Mouse (Mus musculus) urinary bladder, postnatal 0 days (tissue): Measurements from ENCODE around the gene Mcam. TPM values are rescaled to one million over a fixed set of nuclear protein-coding genes. Genes with fewer than 3 reads are reported as not detected.

ENCODE experiments used
- polyA plus RNA-seq: library from polyadenylated mRNA; unstranded; fragments of >200 nt; fragmentation: Nextera tagmentation; extraction: Ambion mirVana; gene quantifications from 2 replicates; pipeline ENCODE4 v1.2.1, GENCODE M21; 2015

Gene Mcam
- polyA plus RNA-seq = 88.6 and 96.6 TPM in 2 replicates

DNA sequence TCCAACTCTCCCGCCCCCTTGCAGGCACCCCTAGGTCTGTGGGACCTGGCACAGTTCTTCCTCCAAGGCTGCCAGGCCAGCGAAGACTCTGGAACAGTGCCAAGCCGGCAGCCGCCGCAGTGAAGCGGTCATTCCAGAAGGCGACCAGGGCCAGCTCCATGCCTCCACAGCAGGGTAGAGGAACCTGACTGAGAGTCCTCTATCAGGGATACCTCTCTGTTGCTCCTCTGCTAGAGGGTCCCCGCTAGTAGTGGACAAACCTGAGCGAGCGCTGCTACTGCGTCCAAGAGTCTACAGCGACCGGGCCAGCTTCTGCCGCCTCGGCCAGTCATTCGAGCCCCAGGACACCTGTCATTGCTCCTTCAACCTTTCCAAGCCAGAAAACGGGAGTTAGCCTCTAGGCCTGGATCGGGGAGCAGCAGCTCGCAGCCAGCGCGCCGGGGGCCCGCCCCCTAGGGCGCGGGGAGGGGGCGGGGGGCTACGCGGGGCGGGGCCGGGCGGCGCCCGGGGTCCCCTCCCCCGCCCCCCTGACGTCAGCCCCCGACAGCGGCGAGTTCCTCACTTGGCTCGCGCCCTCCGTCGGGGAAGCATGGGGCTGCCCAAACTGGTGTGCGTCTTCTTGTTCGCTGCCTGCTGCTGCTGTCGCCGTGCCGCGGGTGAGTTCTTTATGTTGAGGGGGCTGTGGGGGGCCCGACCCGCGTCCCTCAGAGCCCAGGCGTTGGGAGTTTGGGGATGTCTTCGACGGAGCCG, at the start of gene Mcam:
Gene Mcam, plus strand, starts transcription at position 369 of the 750 bp plus-strand sequence.

DNA sequence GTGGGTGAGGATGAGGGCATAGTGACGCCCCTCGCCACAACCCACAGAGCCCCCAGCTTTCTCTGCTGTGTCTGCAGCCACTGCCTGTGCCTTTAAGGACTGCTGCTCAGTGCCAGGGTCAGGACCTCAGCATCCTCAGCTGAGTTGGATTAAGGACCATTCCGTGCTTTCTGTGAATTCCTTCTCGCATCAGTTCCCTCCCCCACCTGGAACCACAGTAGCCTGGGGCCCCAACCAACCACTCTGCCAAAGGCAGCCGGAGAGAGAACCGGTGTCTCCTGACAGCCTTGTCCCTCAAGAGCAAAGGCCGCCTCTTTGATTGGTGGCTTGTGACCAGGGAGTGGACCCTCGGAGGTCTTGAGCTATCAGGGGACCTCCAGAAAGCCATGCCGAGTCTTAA, 32.8 kb upstream of the Mcam start, which contains the start of gene Mfrp:
Gene Mfrp, plus strand, starts transcription at position 240 of the 400 bp plus-strand sequence.

DNA sequence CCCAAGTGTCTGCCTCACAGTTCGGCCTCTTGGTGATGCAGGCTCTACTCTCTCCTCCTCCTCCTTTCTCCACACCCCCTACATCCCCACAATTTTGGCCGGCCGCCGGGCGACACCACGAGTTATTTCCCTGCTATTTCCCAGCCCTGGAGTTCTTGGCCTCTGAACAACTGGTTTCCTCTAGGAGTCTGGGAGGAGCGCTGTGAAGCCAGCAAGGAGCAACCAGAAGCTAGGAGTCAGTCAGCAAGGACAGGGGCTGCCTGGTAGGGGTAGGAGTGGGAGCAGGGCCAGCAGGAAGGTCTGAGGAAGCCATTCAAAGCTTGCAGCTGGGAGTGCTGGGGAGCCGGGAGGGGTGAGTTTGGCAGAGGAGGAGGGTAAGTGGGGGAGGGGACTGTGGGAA, 27.2 kb upstream of the Mcam start, which contains the start of gene C1qtnf5:
Gene C1qtnf5, plus strand, starts transcription at position 136 of the 400 bp plus-strand sequence.

DNA sequence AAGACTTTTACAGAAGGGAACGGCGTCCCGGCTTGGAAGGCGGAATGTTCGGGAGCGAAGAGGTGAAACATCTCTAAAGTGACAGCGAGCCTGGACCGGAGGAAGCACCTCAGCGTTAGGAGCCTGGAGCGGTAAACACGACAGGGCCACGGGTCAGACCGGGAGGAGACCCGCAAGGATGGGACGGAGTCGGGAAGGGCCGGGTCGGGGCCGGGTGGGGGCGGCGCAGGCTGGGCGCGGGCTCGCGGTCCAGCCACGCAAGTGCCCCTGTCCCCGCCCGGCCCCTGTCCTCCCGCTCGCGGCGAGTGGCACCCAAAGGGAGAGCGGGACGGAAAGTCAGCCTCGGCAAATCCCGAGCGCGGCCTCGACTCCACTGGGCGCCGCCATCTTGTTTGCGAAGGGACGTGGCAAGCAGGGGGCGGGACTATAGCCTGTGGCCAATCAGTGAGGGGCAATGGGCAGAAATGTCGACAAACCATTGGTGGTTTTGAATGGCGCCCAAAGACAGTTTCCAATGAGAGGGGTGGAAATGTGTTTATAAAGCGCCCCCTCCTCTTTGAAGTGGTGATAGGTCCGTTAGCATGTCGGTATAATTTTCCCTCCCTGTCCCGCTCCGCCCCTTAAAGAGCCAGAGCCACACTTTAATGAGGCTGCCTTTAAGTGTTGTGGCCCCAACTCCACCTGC, 21.0 kb upstream of the Mcam start, which contains the start of the genes Gm49380 and Rnf26:
Gene Gm49380, minus strand, starts transcription at position 396 of the 685 bp plus-strand sequence.
Gene Rnf26, minus strand, starts transcription at position 413 of the 685 bp plus-strand sequence.

Other genes starting within 250 kb of the Mcam start
- 18.1 and 21.7 TPM in 2 replicates for gene Thy1, start 91.1 kb upstream of the Mcam start, polyA plus RNA-seq
- gene Usp2, start 67.4 kb upstream of the Mcam start, polyA plus RNA-seq = 5.5 and 5.7 TPM in 2 replicates
- not detected in 2 replicates for gene Mfrp, start 32.7 kb upstream of the Mcam start, polyA plus RNA-seq
- gene C1qtnf5, start 27.2 kb upstream of the Mcam start, polyA plus RNA-seq = 7.2 and 7.8 TPM in 2 replicates
- gene Gm49380, start 21.0 kb upstream of the Mcam start, polyA plus RNA-seq = not detected in 2 replicates
- 27.9 and 28.3 TPM in 2 replicates for gene Rnf26, start 21.0 kb upstream of the Mcam start, polyA plus RNA-seq
- gene Cbl, start 99.6 kb downstream of the Mcam start, polyA plus RNA-seq = 7.7 and 7.9 TPM in 2 replicates
- not detected in 2 replicates for gene Ccdc153, start 106.2 kb downstream of the Mcam start, polyA plus RNA-seq
- gene Pdzd3, start 117.0 kb downstream of the Mcam start, polyA plus RNA-seq = not detected in 2 replicates
- 11.7 and 13.2 TPM in 2 replicates for gene Nlrx1, start 134.1 kb downstream of the Mcam start, polyA plus RNA-seq
- gene Abcg4, start 154.1 kb downstream of the Mcam start, polyA plus RNA-seq = 1.2 and 1.5 TPM in 2 replicates
- gene Hinfp, start 171.2 kb downstream of the Mcam start, polyA plus RNA-seq = 9.8 and 10.6 TPM in 2 replicates
- gene C2cd2l, start 185.8 kb downstream of the Mcam start, polyA plus RNA-seq = 9.5 and 10.0 TPM in 2 replicates
- 20.0 and 21.4 TPM in 2 replicates for gene Dpagt1, start 191.6 kb downstream of the Mcam start, polyA plus RNA-seq
- gene H2afx, start 200.2 kb downstream of the Mcam start, polyA plus RNA-seq = 62.3 and 83.5 TPM in 2 replicates
- gene Hmbs, start 209.8 kb downstream of the Mcam start, polyA plus RNA-seq = 55.1 and 55.2 TPM in 2 replicates
- gene Vps11, start 227.2 kb downstream of the Mcam start, polyA plus RNA-seq = 14.4 and 16.1 TPM in 2 replicates
- gene Hyou1, start 245.0 kb downstream of the Mcam start, polyA plus RNA-seq = 10.8 and 13.7 TPM in 2 replicates